Mouse (Mus musculus) right cerebral cortex, postnatal 4 days (tissue): ENCODE measurements around the gene Tamm41.

Experiments
- DNase-seq: peaks from one replicate; pipeline ENCODE4 v3.0.0-alpha.2; 2022

Gene Tamm41

DNA sequence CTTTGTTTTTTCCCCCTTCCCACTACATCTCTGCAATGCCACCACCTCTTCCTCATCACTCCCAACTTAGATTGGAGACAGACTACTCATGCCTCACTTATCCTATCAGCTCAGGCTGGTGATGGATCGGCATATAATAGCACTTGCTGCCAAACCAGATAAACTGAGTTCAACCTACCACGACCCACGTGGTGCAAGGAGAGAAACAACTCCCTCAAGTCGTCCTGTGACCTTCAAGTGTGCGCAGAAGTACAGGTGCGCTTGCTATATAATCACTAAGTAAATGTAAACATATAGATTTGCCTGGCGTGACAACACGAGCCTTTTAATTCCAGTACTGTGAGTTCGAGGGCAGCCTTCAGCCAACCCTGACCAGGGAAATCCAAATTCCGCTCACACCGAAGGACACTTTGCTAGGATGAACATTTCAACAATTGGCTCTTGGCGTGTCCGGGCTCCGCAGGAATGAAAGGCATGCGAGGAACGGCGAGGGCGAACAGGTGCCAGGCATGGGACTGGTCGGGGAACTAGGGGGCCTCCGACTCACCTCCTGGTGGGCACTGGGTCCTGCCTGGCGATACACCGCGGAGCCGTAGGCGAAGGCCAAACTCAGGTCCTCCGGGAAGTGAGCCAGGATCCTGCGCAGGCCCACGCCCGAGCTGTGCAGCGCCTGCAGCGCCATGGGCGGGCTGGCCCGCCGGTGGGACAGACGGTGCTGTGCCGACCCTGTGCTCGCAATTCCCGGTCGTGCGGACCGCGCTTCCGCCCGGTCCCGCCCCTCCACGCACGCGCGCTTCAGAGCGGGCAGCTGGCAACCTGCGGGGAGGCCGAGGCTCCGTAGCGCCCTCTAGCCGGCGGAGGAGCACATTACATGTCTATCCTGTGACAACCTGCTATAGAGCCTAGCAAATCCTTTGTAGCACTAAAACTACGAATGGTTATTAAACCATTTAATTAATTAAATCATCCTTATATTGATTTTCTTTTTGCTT, at the start of gene Tamm41:
Gene Tamm41 (minus strand): TSS at position 774 of the 992 bp plus-strand sequence.
- peak; percentile 94 for DNase-seq

GRCm38 (mm10) chr6:115085274-115085841, 47.7 kb upstream of the Tamm41 start:
- peak; percentile 24 for DNase-seq

DNA sequence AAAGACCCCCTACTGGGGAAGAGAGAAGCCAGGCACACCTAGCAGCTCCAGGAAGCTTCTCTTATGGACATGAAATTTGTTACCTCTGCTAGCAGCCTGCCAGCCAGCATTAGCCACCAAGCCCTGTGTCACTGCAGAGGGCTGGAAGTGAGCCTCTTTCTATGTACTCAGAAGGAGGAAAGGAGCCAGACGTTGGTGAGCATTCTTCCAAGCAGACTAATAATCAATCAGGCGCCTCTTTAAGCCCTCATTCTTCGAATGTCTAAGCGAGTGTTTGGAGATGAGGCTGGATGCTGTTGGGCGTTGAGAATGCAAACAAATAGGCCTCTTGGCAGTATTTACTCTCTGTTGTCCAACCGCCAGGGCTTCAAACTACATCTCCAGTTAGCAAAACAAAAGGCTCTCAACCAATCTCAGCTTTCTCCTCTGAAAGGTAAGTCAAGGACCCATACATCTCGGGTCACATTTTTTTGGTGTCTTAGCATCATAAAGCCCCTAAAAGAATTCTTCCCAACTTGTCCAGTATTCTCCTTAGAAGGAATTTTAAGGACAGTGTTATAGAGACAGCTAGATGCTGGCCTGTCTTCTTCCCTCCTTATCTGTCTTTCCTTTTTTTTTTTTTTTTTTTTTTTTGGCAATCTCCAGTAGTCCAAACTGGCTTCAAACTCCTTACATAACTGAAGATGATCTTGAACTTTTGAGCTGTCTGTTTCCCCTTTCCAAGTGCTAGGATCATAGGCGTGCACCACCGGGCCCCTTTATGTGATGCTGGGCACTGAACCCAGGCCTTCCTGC, 39.3 kb upstream of the Tamm41 start:
- no peak for DNase-seq

GRCm38 (mm10) chr6:115072024-115072423, 34.3 kb upstream of the Tamm41 start:
- no peak for DNase-seq

DNA sequence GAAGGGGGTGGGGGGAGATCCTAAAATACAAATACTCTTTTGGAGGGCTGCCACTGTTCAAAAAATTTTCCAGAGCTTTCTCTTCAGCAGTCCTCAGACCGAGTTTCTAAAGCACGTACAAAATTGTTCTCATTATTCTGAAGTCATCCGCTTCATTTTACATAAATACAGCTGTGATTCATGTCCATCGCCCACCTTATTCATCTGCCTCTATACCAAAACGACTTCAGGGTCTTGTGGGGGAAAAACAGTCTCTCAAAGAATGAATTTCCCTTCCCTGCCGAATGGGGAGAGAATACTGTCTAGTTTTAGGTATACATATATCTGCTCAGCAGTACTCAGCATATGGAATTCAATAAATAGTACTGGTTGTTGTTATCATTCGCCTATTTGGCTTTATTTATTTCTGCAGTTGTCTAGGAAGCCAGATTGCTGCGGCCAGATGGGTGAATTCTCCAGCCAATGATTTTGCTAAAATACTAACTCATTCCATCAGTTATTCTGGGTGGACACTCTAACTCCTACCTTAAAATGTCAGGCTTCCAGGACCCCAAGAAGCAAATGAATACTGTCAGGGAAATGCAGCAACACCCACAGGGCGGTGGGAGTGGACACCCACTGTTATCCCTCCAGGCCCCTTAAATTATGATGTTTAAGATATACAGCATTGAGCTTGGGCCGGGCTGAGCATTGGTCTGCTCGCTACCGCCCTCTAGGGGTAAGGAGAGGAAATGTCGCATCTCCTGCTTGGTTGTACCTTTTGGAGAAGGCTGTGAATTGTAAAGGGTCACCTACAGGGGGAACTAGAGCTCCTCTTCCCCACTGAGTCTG, 27.9 kb upstream of the Tamm41 start:
- peak; percentile 37 for DNase-seq

GRCm38 (mm10) chr6:115062605-115063350, 25.1 kb upstream of the Tamm41 start:
- no peak for DNase-seq

GRCm38 (mm10) chr6:115059227-115059626, 21.6 kb upstream of the Tamm41 start:
- no peak for DNase-seq

DNA sequence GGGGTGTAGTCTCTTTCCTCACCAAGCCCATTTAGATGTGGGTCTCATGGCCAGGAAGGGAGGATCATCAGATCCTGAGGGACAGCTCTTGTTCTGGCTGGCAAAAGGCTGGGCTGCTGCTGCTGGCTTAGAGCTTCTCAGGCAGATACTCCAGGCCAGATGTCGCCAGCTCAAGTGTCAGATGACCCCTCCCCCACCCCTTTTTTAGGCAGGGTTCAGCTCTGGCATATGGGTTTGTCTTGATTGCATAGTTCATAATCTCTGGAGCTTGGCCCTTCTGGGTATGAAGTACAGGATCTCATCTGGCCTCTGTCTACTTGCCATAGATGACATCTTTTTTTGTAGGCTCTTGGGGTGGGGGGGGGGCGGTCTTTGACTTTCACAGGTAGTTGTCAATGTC, 19.0 kb upstream of the Tamm41 start:
- no peak for DNase-seq

GRCm38 (mm10) chr6:115055440-115055839, 17.8 kb upstream of the Tamm41 start:
- no peak for DNase-seq

DNA sequence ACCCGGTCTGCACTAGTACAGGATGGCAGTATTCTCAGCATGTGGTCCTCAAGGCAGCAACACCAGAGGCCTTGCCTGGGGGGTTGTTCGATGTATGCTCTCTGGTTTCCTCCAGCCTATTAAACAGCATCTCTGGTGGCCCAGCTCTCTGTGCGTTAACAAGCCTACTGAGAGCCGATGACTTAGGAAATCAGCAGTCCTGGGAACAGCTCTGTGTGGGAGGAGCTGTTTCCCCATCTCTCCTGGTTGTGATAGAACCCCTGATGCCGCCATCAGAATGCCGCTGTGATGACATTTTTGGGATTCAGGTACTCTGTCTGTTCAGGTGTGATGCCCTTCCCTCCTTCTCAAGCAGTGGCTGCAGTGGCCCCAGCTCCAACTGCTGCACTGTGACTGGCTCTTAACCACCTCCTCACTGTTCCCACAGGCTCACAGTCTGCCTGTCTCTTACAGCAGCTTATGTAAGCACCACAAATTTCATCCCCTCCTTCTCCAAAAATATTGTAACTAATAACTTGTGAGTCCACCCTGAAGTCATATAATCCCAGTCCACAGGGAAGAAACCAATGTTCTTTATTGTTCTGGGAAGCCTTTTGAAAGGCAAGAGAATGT, 14.0 kb upstream of the Tamm41 start:
- no peak for DNase-seq

DNA sequence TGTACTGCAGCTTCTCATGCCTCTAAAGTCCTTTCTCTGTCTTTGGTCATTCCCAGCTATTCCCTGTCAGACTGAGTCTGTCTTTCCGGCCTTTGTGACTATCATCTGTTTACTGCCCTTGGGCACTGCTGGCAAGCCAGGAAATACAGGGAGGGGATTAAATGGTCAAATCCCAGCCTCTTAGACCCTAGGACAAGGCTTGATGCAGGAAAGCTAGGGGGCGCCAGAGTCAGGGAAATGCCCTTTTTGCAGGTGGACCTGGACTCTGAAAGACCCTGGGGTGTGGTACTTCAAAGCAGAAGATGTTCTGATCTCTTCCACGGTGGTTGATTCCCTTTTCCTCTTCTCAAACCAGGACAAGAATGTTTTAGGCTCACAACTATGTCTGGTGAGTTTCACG, 11.3 kb upstream of the Tamm41 start:
- DNase-seq = peak; percentile 72

DNA sequence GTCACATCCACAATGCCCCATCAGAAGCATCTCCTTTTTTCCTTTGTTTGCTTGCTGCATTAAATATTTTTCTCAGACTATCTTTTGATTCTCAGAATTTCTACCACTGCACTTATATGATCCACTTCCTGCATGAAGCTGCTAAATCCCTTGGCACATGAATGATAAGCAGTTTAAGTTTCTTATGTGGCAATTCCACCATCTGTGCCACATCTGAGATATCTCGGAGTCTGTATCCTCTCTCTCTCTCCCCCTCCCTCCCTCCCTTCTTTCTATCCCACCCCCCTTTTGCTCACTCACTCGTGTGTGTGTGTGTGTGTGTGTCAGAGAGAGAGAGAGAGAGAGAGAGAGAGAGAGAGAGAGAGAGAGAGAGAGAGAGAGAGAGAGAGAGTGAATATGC, 10.1 kb upstream of the Tamm41 start:
- DNase-seq = no peak

DNA sequence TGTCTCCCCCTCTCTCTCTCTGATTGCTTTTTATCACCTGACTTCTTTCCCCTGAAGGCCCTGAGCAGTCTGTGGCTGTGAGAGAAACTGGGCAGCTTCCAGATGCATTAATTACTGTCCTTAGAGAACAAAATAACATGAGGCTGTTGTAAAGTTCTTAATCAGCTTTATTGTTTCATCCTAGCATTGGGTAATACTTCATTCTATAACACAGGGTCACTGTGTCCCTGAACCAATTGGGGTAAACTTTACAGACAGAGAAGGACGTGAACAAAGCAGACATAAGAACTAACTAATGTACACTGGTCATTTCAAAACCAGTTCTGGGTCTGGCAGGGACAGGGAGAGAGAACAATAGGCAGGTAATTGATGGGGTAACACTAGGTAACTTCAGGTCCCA, 8.4 kb upstream of the Tamm41 start:
- no peak for DNase-seq

- DNase-seq = no peak
Measured at GRCm38 (mm10) chr6:115044709-115045108, 7.0 kb upstream of the Tamm41 start.

DNA sequence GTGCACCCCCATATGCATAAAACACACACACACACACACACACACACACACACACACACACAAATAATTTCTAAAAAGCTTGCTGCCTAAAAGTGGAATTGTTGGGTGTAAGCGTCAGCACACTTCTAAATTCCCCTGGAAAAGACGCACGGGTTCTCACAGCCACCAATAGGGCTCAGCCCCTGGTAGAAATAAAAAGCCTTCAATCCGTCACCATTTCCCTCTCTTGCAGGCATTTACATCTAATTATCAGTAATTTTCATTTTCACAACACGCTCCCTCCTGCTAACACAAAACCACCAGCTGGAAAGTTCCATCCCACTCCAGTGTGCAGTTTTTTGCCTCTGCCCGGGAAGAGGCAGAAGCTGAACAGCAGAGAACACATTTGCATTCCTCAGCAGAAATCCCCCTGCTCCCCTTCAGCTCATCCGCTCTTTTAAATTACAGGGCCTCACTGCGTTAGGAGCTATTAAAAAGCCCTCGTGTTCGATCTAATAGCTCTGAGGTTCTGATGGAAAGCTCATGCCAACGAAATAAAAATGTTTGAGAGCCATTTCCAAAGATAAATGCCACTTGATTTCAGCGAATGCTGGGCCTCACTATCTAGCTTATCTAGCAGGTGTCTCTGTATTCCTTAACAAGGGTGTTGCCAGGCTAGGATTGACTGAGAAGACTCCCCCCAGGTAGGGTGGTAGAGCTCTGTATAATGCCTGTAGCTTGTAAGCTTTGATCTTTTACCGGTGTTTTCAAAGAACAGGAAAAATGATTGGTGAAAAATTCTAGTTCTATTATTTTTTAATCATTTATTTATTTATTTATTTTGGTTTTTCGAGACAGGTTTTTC, 6.2 kb upstream of the Tamm41 start:
- peak; percentile 26 for DNase-seq

- DNase-seq = no peak
Measured at GRCm38 (mm10) chr6:115042609-115043008, 4.9 kb upstream of the Tamm41 start.

DNA sequence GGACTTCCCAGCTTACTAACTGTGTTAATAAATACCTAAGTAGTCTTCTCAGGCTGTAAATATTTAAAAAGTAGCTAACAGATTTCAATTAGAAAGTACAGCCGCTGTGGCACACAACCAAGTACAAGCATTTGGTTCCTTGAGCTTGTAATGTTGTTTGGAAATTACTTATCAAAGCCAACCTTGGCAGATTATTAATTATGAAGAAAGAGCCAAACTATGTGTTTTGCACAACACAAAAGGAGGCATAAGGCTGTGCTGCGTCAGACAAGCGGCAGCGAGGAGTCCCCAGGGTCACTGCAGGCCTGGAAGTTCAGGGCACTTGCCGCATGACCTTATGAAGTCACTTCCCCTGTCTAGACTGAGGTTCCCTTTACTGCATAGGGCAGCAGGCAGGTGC, 4.2 kb downstream of the Tamm41 start:
- DNase-seq = no peak

DNA sequence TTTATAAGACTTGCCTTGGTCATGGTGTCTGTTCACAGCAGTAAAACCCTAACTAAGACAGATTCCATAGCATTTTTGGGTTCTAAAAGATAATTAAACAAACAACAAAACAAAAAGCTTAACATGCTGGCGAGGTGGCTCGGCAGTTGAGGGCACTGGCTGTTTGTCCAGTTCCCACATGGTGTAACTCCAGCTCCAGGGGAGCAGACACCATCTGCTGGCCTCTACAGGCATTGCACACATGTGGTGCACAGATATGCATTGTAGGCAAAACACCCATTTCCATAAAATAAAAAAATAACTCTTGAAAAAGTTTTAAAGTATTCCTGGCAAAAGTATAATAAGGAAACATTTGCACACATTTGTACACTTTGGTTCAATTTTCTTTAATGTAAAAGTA, 7.6 kb downstream of the Tamm41 start:
- DNase-seq = peak; percentile 33

DNA sequence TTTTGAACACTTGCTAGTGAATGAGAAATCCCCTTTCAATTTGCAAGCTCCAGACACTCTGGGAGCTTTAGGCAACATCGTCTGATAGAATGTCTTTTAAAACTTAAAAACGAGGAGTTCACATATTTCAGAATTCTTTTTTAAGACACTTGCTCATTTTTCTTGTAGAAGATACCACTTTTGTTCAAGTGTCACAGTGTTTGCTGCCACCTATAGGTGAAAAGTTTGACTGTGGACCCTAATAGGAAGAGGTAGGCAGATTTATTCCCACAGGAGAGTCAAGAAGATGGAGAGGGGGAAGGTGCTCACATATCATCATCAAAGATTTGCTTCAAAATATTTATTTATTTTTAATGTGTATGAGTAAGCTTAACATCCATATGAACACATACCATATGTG, 8.4 kb downstream of the Tamm41 start:
- DNase-seq = no peak

- DNase-seq = peak; percentile 64
Measured at GRCm38 (mm10) chr6:115027485-115027992, 10.1 kb downstream of the Tamm41 start.
